Mouse (Mus musculus): Measurements from ENCODE around the gene Slc7a5. TPM values are rescaled to one million over a fixed set of nuclear protein-coding genes. Genes with fewer than 3 reads are reported as not detected.

Slc7a5 gene
- total RNA-seq, 1 experiment = 173 TPM

DNA sequence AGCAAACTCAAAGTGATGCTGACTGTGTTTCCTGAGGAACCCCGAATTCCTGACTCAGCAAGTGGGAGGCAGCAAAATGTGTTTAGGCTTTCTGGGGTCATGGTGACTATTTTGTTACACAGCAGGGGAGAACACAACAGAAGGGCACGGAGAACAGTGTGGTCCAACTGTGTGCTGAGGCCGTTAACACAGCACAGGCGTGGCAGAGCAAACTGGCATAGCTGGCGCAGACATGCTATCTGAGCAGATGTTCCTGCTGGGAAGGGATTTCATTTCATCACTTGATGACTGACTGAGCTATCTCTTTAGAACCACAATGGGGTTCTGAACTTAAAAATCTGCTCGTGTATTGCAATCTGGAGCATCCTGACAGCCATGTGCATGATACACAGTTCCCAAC lies 22.1 kb downstream of the Slc7a5 start:
- Histone ChIP-seq H3K27ac (ENCODE audit: insufficient read depth, low read depth, low read length, poor library complexity, severe bottlenecking) (no peak overlapping the region), H3K36me3 (ENCODE audit: control insufficient read depth, insufficient read depth, low read length, poor library complexity, severe bottlenecking) (peaks cover 83% of the 10 kb centered on the region), H3K4me1 (ENCODE audit: control insufficient read depth in 2 of 2, insufficient read depth in 2 of 2, low read length in 2 of 2, poor library complexity in 1 of 2) (peaks cover 8 to 36% of the 10 kb centered on the region in 2 experiments; a peak in 3 of 4 replicates), H3K4me3 (ENCODE audit: insufficient read depth in 1 of 2, low read depth in 1 of 2, low read length in 2 of 2, poor library complexity in 1 of 2, severe bottlenecking in 1 of 2) (no peak overlapping the region), H3K9ac (ENCODE audit: insufficient read depth, low read depth, low read length, poor library complexity, severe bottlenecking) (no peak overlapping the region), H3K9me3 (ENCODE audit: control insufficient read depth, insufficient read depth, low read depth, low read length) (no peaks in the 10 kb centered on the region)
- DNase-seq (ENCODE audit: low read depth, low spot score) = no peak
- TF ChIP-seq CHD2 (IDR thresholded peaks at IDR 0.05; ENCODE audit: low read depth, low read length) (no peak), HCFC1 (IDR thresholded peaks at IDR 0.05; ENCODE audit: borderline replicate concordance, insufficient read depth, low read length) (no peak), MAFK (IDR thresholded peaks at IDR 0.05; ENCODE audit: insufficient read depth, low read depth, low read length) (no peak; the same call in 1 of the 2 replicates), ZC3H11A (IDR thresholded peaks at IDR 0.05; ENCODE audit: borderline replicate concordance, low read depth, low read length) (no peak), ZNF384 (IDR thresholded peaks at IDR 0.05; ENCODE audit: low read depth, low read length) (no peak)
- in situ Hi-C loops (cut with MboI; ENCODE audit: low sequenced_read_pairs in 2 of 2, unreplicated experiment in 2 of 2) = no loop called here

DNA sequence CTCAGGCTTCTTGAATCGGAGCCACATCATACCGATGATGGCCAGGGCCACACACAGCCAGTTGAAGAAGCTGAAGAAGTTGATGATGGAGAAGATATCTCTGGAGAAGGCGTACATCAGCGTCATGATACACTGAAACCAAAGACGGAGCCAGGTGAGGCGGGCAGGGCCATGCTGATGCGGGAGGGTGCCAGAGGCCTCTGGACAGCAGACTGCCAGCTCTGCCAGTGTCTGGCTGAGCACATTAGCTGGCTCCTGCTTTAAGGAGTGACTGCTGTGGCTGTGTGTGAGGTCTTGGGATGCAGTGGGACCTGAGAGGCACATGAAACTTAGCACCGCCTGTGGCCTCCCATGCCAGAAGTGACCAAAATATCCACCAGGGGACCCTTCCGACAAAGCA lies 22.5 kb downstream of the Slc7a5 start:
- Histone ChIP-seq H3K4me1 (ENCODE audit: control insufficient read depth in 2 of 2, insufficient read depth in 2 of 2, low read length in 2 of 2, poor library complexity in 1 of 2) (peaks cover 10 to 36% of the 10 kb centered on the region in 2 experiments), H3K27ac (ENCODE audit: insufficient read depth, low read depth, low read length, poor library complexity, severe bottlenecking) (no peak overlapping the region), H3K4me3 (ENCODE audit: insufficient read depth in 1 of 2, low read depth in 1 of 2, low read length in 2 of 2, poor library complexity in 1 of 2, severe bottlenecking in 1 of 2) (no peak overlapping the region), H3K9me3 (ENCODE audit: control insufficient read depth, insufficient read depth, low read depth, low read length) (no peaks in the 10 kb centered on the region), H3K36me3 (ENCODE audit: control insufficient read depth, insufficient read depth, low read length, poor library complexity, severe bottlenecking) (peaks cover 79% of the 10 kb centered on the region), H3K9ac (ENCODE audit: insufficient read depth, low read depth, low read length, poor library complexity, severe bottlenecking) (no peak overlapping the region)
- no peak for TF ChIP-seq MAFK (IDR thresholded peaks at IDR 0.05; ENCODE audit: insufficient read depth, low read depth, low read length)
- no peak for TF ChIP-seq HCFC1 (IDR thresholded peaks at IDR 0.05; ENCODE audit: borderline replicate concordance, insufficient read depth, low read length)
- no peak for TF ChIP-seq ZNF384 (IDR thresholded peaks at IDR 0.05; ENCODE audit: low read depth, low read length)
- no peak for TF ChIP-seq CHD2 (IDR thresholded peaks at IDR 0.05; ENCODE audit: low read depth, low read length)
- TF ChIP-seq ZC3H11A (IDR thresholded peaks at IDR 0.05; ENCODE audit: borderline replicate concordance, low read depth, low read length) = no peak
- in situ Hi-C loops (cut with MboI; ENCODE audit: low sequenced_read_pairs in 2 of 2, unreplicated experiment in 2 of 2) = no loop called here
- DNase-seq (ENCODE audit: low read depth, low spot score) = no peak

DNA sequence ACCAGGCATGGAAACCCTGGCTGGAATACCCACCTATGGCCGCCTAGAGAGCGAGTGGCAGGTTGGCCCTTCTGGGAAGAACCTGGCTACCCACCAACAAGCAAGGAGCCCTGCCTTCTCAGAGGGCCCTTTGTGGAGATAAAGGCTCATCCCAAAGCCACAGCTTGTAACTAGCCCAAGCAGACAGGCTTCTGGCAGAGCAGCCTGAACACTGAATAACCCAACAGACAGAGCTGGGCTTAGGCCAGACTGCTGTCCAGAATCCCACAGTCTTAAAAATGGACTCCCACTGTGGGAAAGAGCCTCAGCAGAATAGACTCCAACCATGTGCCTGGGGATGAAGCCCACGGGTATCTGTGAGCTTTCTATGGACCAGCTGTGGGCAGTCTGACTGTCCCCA lies 23.3 kb downstream of the Slc7a5 start:
- H3K4me3 ChIP-seq (ENCODE audit: insufficient read depth in 1 of 2, low read depth in 1 of 2, low read length in 2 of 2, poor library complexity in 1 of 2, severe bottlenecking in 1 of 2) = no peak overlapping the region
- H3K36me3 ChIP-seq (ENCODE audit: control insufficient read depth, insufficient read depth, low read length, poor library complexity, severe bottlenecking) = peaks cover 75% of the 10 kb centered on the region
- in situ Hi-C loops (cut with MboI; ENCODE audit: low sequenced_read_pairs in 2 of 2, unreplicated experiment in 2 of 2) = no loop called here
- peaks cover 10 to 41% of the 10 kb centered on the region in 2 experiments for H3K4me1 ChIP-seq (ENCODE audit: control insufficient read depth in 2 of 2, insufficient read depth in 2 of 2, low read length in 2 of 2, poor library complexity in 1 of 2)
- H3K27ac ChIP-seq (ENCODE audit: insufficient read depth, low read depth, low read length, poor library complexity, severe bottlenecking) = no peak overlapping the region
- DNase-seq (ENCODE audit: low read depth, low spot score) = no peak
- H3K9me3 ChIP-seq (ENCODE audit: control insufficient read depth, insufficient read depth, low read depth, low read length) = no peaks in the 10 kb centered on the region
- TF ChIP-seq ZC3H11A (IDR thresholded peaks at IDR 0.05; ENCODE audit: borderline replicate concordance, low read depth, low read length) = no peak
- no peak overlapping the region for H3K9ac ChIP-seq (ENCODE audit: insufficient read depth, low read depth, low read length, poor library complexity, severe bottlenecking)

DNA sequence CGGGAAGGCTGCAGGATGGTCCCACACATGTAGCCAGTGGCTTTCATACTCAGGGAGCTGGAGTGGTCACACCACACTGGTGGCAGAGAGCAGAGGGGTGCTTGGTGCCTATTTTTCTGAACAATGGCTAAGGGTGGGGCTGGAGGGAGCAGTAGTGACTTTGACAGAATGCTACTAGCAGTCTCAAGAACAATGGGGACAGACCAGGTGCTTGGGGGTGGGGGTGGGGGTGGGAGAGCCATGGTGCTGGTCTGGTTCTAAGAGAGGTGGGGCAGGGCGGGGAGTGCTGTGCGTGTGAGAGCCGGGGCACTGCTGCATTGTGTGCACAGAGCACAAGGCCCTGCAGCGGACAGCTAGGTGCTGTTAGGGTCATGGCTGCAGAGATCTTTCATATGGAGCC lies 25.6 kb downstream of the Slc7a5 start:
- no peaks in the 10 kb centered on the region for H3K9me3 ChIP-seq (ENCODE audit: control insufficient read depth, insufficient read depth, low read depth, low read length)
- peaks cover 5 to 33% of the 10 kb centered on the region in 2 experiments for H3K4me1 ChIP-seq (ENCODE audit: control insufficient read depth in 2 of 2, insufficient read depth in 2 of 2, low read length in 2 of 2, poor library complexity in 1 of 2)
- TF ChIP-seq MAFK (IDR thresholded peaks at IDR 0.05; ENCODE audit: insufficient read depth, low read depth, low read length) = no peak
- TF ChIP-seq HCFC1 (IDR thresholded peaks at IDR 0.05; ENCODE audit: borderline replicate concordance, insufficient read depth, low read length) = no peak
- TF ChIP-seq CHD2 (IDR thresholded peaks at IDR 0.05; ENCODE audit: low read depth, low read length) = no peak
- TF ChIP-seq ZNF384 (IDR thresholded peaks at IDR 0.05; ENCODE audit: low read depth, low read length) = no peak
- no peak for TF ChIP-seq ZC3H11A (IDR thresholded peaks at IDR 0.05; ENCODE audit: borderline replicate concordance, low read depth, low read length)
- no peak overlapping the region for H3K27ac ChIP-seq (ENCODE audit: insufficient read depth, low read depth, low read length, poor library complexity, severe bottlenecking)
- peaks cover 58% of the 10 kb centered on the region for H3K36me3 ChIP-seq (ENCODE audit: control insufficient read depth, insufficient read depth, low read length, poor library complexity, severe bottlenecking)
- H3K9ac ChIP-seq (ENCODE audit: insufficient read depth, low read depth, low read length, poor library complexity, severe bottlenecking) = no peak overlapping the region
- H3K4me3 ChIP-seq (ENCODE audit: insufficient read depth in 1 of 2, low read depth in 1 of 2, low read length in 2 of 2, poor library complexity in 1 of 2, severe bottlenecking in 1 of 2) = no peak overlapping the region
- no peak for DNase-seq (ENCODE audit: low read depth, low spot score)
- in situ Hi-C loops (cut with MboI; ENCODE audit: low sequenced_read_pairs in 2 of 2, unreplicated experiment in 2 of 2) = no loop called here

DNA sequence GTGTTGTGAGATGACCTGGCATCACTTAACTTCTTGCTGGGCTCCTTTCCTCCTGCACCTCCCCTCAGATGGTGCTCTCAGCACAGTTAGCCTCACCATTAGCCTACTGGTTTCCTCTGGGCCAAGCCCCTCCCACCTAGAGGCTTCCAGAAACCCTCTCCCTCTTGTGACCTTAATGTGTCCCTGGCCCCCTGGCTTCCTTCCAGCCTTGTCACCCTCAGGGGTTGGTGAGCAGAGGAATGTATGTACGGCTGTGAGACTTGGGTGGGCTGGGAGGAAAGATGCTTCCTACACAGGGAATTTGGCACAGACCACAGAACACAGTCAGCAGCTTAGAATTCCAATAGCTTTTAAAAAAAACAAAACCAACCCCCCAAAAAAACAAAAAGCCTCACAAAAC lies 26.7 kb downstream of the Slc7a5 start:
- in situ Hi-C loops (cut with MboI; ENCODE audit: low sequenced_read_pairs in 2 of 2, unreplicated experiment in 2 of 2) = no loop called here
- no peak for TF ChIP-seq MAFK (IDR thresholded peaks at IDR 0.05; ENCODE audit: insufficient read depth, low read depth, low read length)
- TF ChIP-seq CHD2 (IDR thresholded peaks at IDR 0.05; ENCODE audit: low read depth, low read length) = no peak
- no peak for TF ChIP-seq HCFC1 (IDR thresholded peaks at IDR 0.05; ENCODE audit: borderline replicate concordance, insufficient read depth, low read length)
- no peak for TF ChIP-seq ZNF384 (IDR thresholded peaks at IDR 0.05; ENCODE audit: low read depth, low read length)
- no peak for TF ChIP-seq ZC3H11A (IDR thresholded peaks at IDR 0.05; ENCODE audit: borderline replicate concordance, low read depth, low read length)
- Histone ChIP-seq H3K9me3 (ENCODE audit: control insufficient read depth, insufficient read depth, low read depth, low read length) (no peaks in the 10 kb centered on the region), H3K4me1 (ENCODE audit: control insufficient read depth in 2 of 2, insufficient read depth in 2 of 2, low read length in 2 of 2, poor library complexity in 1 of 2) (peaks cover 8 to 32% of the 10 kb centered on the region in 2 experiments), H3K4me3 (ENCODE audit: insufficient read depth in 1 of 2, low read depth in 1 of 2, low read length in 2 of 2, poor library complexity in 1 of 2, severe bottlenecking in 1 of 2) (no peak overlapping the region), H3K36me3 (ENCODE audit: control insufficient read depth, insufficient read depth, low read length, poor library complexity, severe bottlenecking) (peaks cover 46% of the 10 kb centered on the region), H3K27ac (ENCODE audit: insufficient read depth, low read depth, low read length, poor library complexity, severe bottlenecking) (no peak overlapping the region), H3K9ac (ENCODE audit: insufficient read depth, low read depth, low read length, poor library complexity, severe bottlenecking) (no peak overlapping the region)
- no peak for DNase-seq (ENCODE audit: low read depth, low spot score)

Measured in ES-E14 (cell line).